Mouse (Mus musculus) brain, embryonic 14.5 days (tissue): ENCODE data around the gene Kctd21.

ENCODE experiments used
- CTCF ChIP-seq: fragments of 200-500 bp; IDR thresholded peaks from 2 replicates; pipeline ENCODE4 v1.5.1; 2012; ENCODE audit warnings: inconsistent platforms, mild to moderate bottlenecking, moderate library complexity, borderline replicate concordance; ENCODE audit not compliant: insufficient read depth, insufficient read length; ENCODE audit errors: extremely low read depth
- POLR2A ChIP-seq: fragments of 200-500 bp; IDR thresholded peaks from 2 replicates; pipeline ENCODE4 v1.6.1; 2012; ENCODE audit warnings: mild to moderate bottlenecking, inconsistent platforms, borderline replicate concordance; ENCODE audit not compliant: poor library complexity, insufficient read depth, insufficient read length, severe bottlenecking; ENCODE audit errors: extremely low read depth

- TF ChIP-seq CTCF (no peak), POLR2A (no peak)
These were observed 14.4 kb upstream of the Kctd21 start for GRCm38 (mm10) chr7:97317706-97318105.
